Mouse (Mus musculus): ENCODE measurements around the gene H2-Q10. TPM values are rescaled to one million over a fixed set of nuclear protein-coding genes. Genes with fewer than 3 reads are reported as not detected.

H2-Q10 gene
- polyA plus RNA-seq, 1 experiment from 2014 or later: 0.10 TPM

Other genes with a start within 250 kb of the H2-Q10 start
- 0.62 TPM in 1 of 2 replicates, not detected in the other for gene Gm16181, start 249.3 kb upstream of the H2-Q10 start, polyA plus RNA-seq (2016; fragmentation: Nextera tagmentation; extraction: Ambion mirVana)
- gene Atp6v1g2, start 236.4 kb upstream of the H2-Q10 start, polyA plus RNA-seq (2016; fragmentation: Nextera tagmentation; extraction: Ambion mirVana): 21.1 and 23.0 TPM in 2 replicates
- gene Nfkbil1, start 234.3 kb upstream of the H2-Q10 start, polyA plus RNA-seq (2016; fragmentation: Nextera tagmentation; extraction: Ambion mirVana): 12.1 and 12.2 TPM in 2 replicates
- gene Ddx39b, start 228.3 kb upstream of the H2-Q10 start, polyA plus RNA-seq (2016; fragmentation: Nextera tagmentation; extraction: Ambion mirVana): 480 and 488 TPM in 2 replicates
- gene H2-D1, start 207.4 kb upstream of the H2-Q10 start, polyA plus RNA-seq (2016; fragmentation: Nextera tagmentation; extraction: Ambion mirVana): 38.6 and 46.0 TPM in 2 replicates
- gene H2-Q1, start 149.7 kb upstream of the H2-Q10 start, polyA plus RNA-seq (2016; fragmentation: Nextera tagmentation; extraction: Ambion mirVana): 0.12 TPM in 1 of 2 replicates, not detected in the other
- gene H2-Q2, start 127.8 kb upstream of the H2-Q10 start, polyA plus RNA-seq (2016; fragmentation: Nextera tagmentation; extraction: Ambion mirVana): 0.46 TPM in 1 of 2 replicates, not detected in the other
- 1.6 and 1.7 TPM in 2 replicates for gene H2-Q4, start 90.5 kb upstream of the H2-Q10 start, polyA plus RNA-seq (2016; fragmentation: Nextera tagmentation; extraction: Ambion mirVana)
- 0.10 and 0.42 TPM in 2 replicates for gene H2-Q6, start 45.2 kb upstream of the H2-Q10 start, polyA plus RNA-seq (2016; fragmentation: Nextera tagmentation; extraction: Ambion mirVana)
- gene H2-Q7, start 30.9 kb upstream of the H2-Q10 start, polyA plus RNA-seq (2016; fragmentation: Nextera tagmentation; extraction: Ambion mirVana): 3.9 and 4.7 TPM in 2 replicates
- gene Pou5f1, start 35.9 kb downstream of the H2-Q10 start, polyA plus RNA-seq (2016; fragmentation: Nextera tagmentation; extraction: Ambion mirVana): not detected in 2 replicates
- 37.3 and 37.6 TPM in 2 replicates for gene Tcf19, start 46.7 kb downstream of the H2-Q10 start, polyA plus RNA-seq (2016; fragmentation: Nextera tagmentation; extraction: Ambion mirVana)
- 14.8 and 15.2 TPM in 2 replicates for gene Cchcr1, start 47.0 kb downstream of the H2-Q10 start, polyA plus RNA-seq (2016; fragmentation: Nextera tagmentation; extraction: Ambion mirVana)
- gene Psors1c2, start 63.1 kb downstream of the H2-Q10 start, polyA plus RNA-seq (2016; fragmentation: Nextera tagmentation; extraction: Ambion mirVana): 1.1 and 1.2 TPM in 2 replicates
- 0.08 and 0.20 TPM in 2 replicates for gene Cdsn, start 82.0 kb downstream of the H2-Q10 start, polyA plus RNA-seq (2016; fragmentation: Nextera tagmentation; extraction: Ambion mirVana)
- not detected in 2 replicates for gene 2300002M23Rik, start 97.4 kb downstream of the H2-Q10 start, polyA plus RNA-seq (2016; fragmentation: Nextera tagmentation; extraction: Ambion mirVana)
- not detected in 2 replicates for gene Sfta2, start 131.5 kb downstream of the H2-Q10 start, polyA plus RNA-seq (2016; fragmentation: Nextera tagmentation; extraction: Ambion mirVana)
- gene Gm9573, start 156.5 kb downstream of the H2-Q10 start, polyA plus RNA-seq (2016; fragmentation: Nextera tagmentation; extraction: Ambion mirVana): not detected in 2 replicates
- 0.15 and 0.20 TPM in 2 replicates for gene Mucl3, start 173.6 kb downstream of the H2-Q10 start, polyA plus RNA-seq (2016; fragmentation: Nextera tagmentation; extraction: Ambion mirVana)
- gene Vars2, start 197.5 kb downstream of the H2-Q10 start, polyA plus RNA-seq (2016; fragmentation: Nextera tagmentation; extraction: Ambion mirVana): 16.5 and 16.9 TPM in 2 replicates
- gene Gtf2h4, start 203.7 kb downstream of the H2-Q10 start, polyA plus RNA-seq (2016; fragmentation: Nextera tagmentation; extraction: Ambion mirVana): 34.7 and 37.7 TPM in 2 replicates
- 168 and 182 TPM in 2 replicates for gene Ddr1, start 234.5 kb downstream of the H2-Q10 start, polyA plus RNA-seq (2016; fragmentation: Nextera tagmentation; extraction: Ambion mirVana)